Mouse (Mus musculus) fat pad, adult 2 months (tissue): ENCODE data around the gene Cdiptos.

Experiments
- DNase-seq: peaks from one replicate; pipeline ENCODE4 v3.0.0-alpha.2; 2011; ENCODE audit warnings: low read depth, low spot score; ENCODE audit errors: extremely low read depth

The Cdiptos gene

DNA sequence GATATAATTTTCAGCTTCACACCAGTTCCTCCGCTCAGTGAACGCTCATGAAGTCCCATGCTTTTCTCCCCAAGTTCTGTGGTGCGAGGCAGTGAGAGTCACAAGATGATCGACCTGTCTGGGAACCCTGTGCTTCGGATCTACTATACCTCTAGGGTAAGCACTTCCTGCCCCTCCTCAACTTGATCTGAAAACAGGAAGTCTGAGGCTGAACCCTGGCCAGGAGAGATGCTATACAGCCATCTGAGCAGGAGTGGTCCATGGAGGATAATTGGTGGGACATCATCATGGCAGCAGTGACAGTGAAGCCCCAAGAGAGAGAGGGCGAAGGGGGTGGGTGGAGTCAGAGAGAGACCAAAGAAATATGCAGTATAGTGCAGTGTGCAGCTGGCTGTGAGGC is 2.9 kb upstream of the Cdiptos start:
- DNase-seq = no peak

DNA sequence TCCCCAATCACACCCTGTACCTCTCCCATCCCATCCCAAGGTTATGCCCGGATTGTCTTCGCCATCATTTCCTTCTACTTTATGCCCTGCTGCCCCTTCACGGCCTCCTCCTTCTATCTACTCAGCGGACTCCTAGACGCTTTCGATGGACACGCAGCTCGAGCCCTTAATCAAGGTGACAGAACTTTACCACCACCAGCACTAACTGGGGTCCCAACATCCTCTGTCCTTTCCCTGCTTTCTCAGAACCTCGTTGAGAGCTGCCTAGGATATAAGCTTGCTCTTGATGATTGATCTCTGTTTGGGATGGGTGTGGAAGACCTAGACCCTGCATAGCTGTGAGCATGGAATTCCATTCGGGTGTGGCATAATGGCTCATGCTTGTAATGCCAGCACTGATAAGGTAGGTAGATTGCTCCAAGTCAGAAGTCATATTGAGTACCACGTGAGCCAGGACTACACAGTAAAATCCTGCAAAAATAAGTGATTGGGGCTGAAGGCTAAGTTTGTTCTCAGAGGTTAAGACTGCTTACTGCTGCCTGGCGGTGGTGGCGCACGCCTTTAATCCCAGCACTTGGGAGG is 1.1 kb upstream of the Cdiptos start:
- no peak for DNase-seq

DNA sequence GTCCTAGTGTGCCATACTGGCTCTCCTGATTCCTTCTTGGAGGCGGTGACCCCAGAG is 177 bp downstream of the Cdiptos start, which contains the start of gene Cdipt:
Gene Cdipt, plus strand, starts transcription at position 22 of the 57 bp plus-strand sequence.
- DNase-seq = no peak

DNA sequence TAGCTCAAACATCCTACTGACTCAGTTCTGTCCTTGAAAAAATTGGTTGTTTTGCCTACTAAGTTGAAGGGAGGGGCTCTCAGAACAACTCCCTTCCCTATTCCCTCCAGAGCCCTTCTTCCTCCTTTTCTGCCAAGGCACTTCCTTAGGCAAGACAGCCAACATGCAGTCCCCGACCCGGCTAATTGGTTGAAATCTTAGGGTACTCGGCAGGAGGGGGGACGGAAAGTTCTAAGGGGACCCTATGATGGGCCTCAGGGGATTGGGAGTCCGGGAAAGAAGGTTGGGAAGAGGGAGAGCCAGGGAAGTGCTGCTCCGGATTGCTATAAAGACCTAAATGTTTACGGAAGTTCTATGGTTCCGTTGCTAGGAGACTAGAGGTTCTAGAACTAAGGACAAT is 405 bp downstream of the Cdiptos start:
- no peak for DNase-seq

DNA sequence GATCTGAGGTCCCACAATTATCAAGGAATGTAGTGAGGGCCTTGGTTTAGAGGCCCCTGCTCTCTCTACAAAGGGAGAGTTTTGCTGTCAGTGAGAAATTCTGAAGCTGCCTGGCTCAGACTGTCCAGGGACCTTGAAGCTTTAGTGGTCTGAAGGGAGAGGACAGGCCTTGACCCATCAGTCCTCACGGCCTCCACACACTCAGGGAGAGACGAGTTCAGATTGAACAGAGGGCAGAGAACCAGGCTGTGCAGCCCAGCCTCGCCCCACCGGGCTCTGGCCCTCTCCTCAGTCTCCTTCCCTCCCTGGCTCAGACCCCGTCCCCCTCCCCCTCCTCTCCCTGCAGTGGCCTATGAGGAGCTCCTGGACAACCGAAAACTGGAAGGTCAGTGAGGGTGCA is 8.5 kb downstream of the Cdiptos start:
- DNase-seq = no peak

DNA sequence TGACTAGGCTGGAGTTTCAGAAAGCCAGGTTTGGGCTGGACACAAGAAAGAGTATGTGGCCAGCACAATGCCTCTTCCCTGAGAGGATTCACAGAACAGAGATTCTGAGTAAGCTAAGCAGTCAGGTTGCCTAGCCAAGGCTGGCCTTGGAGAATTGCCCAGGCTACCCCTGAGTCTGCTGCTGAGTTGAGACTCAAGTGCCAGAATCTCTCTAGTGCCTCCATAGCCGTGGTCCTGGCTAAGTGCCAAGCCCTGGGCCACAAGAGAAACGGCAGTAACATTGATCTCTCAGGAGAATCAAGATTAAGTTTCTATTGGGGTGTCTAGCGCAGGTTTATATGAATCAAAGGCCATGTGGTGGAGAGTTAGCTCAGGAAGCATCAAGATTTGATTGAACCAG is 10.3 kb downstream of the Cdiptos start:
- DNase-seq = no peak

DNA sequence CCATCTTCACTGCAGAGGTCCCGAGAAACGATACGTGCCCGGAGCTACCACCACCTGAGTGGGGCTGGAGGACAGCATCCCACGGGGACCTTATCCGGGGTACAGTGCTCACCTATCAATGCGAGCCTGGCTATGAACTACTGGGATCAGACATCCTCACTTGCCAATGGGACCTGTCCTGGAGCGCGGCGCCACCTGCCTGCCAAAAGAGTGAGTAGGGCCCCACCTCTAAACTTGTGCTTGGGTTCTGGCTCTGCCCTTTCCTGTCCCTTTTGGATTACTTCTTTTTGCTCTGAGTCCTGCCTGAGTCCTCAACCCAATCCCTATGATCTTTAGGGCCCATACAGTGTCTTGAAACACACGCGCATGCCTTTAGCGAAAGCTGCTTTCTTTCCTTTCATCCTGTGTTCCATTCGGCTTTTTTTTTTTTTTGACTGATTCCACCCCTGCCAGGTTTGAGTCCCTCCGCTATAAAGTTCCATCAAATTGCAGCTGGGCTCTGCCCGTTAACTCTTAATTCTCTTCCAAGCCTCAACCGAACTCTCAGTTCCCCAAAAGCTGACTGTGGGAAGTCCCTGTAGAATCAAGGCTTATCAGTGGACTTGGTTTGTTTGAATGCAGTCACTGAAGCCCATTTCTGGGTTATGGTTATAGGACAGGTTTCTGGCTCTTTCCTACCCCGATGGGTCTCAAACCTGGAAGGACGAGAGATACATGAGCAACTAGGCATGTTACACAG is 12.2 kb downstream of the Cdiptos start:
- no peak for DNase-seq

DNA sequence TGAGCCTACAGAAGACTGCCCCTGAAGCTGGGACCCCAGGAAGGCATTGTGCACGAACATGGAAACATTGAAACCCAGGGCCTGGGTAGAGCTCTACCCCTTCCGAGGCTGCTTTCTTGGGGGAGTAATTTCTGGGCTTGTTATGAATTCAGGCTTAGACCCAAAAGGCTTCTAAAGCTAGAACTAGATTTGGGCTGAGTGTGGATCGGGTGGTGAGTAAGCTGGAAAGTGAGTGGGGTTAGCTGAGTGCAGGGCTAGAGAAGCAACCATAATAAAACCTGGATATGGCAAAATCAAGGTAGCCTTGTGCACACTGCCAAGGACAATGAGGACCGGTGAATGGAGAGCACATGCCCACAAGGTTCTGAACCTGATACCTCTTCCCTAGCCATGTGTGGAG is 13.9 kb downstream of the Cdiptos start:
- no peak for DNase-seq

DNA sequence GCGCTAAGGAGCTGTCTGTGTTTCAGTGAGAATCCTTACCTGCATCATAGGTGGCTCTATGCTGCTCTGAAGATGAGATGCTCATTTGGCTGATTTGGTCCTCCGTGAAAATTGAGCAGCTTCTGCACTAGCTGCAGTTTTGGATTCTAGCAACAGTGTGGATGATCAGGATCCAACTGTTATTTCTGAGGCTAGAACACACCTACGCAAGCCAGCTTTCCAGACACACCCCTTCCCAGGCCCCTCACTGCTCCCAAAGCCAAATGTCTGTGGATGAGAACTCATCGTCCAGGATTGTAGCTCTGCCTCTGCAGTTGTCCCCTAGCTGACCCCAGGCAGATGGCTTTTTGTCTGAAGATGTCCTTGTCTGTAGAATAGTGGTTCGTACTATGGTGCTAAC is 14.8 kb downstream of the Cdiptos start:
- no peak for DNase-seq

DNA sequence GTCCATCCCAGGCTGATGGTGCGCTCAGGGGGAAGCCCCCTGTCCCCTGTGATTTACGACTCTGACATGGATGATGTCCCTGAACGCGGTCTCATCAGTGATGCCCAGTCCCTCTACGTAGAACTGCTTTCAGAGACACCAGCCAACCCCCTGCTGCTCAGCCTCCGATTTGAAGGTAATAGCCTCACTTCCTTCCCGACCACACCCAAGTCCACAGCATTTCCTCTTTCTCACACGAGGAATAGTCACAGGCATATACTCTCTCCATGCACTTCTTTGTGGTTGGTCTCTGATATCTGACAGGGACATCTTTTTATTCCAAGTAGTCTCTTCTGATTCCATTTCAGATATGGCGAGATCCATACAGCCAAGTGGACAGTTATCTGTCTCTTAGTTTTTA is 16.1 kb downstream of the Cdiptos start:
- DNase-seq = no peak

DNA sequence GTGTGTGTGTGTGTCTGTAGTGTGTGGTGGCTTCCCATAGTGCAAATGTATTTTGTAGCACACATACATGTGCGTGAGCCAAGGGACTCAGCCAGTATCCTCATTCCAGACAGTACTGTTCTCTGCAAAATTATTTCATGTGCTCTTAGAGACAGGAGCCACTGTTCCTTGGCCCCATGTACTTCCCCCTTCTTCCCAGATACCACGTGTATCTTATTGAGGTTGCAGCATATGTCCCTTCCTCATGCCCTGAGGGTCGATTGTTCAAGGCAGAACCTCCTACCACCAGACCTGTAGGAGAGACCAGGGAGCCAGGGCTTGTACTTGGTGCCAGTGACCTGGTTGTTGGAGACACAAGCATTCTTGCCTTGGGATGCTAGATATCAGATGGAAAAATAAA is 20.8 kb downstream of the Cdiptos start:
- DNase-seq = no peak

DNA sequence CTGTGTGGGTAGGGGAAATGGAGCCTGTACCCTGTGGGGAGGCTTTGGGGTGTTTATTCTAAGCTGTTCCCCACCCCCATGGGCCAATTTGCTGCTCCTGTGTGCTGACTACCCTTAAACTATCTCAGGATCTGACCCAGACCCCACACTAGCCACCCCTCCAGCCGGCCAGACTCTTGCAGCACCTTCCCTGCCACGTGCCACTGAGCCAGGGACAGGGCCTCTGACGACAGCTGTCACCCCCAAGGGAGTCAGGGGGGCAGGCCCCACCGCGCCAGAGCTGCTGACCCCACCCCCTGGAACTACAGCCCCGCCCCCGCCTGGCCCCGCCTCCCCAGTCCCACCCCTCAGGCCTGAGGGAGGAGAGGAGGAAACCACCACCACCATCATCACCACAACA is 23.3 kb downstream of the Cdiptos start:
- DNase-seq = no peak

DNA sequence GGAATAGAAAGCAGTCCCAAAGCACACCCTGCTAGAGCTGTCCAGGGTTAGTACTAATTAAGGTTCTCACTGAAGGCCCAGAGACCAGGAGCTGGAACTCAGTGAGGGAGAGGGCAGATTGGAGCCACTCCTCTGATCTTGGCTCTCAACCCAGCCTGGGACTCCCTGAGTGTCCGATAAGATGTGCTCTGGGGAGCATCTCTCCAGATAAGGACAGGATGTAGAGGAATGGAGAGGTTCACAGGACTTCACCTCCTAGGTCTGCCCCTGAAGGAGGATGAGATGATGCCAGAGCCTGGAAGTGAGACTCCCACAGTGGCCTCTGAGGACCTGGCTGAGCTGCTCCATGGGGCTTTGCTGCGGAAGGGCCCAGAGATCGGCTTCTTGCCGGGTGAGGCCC is 24.2 kb downstream of the Cdiptos start:
- DNase-seq = no peak

DNA sequence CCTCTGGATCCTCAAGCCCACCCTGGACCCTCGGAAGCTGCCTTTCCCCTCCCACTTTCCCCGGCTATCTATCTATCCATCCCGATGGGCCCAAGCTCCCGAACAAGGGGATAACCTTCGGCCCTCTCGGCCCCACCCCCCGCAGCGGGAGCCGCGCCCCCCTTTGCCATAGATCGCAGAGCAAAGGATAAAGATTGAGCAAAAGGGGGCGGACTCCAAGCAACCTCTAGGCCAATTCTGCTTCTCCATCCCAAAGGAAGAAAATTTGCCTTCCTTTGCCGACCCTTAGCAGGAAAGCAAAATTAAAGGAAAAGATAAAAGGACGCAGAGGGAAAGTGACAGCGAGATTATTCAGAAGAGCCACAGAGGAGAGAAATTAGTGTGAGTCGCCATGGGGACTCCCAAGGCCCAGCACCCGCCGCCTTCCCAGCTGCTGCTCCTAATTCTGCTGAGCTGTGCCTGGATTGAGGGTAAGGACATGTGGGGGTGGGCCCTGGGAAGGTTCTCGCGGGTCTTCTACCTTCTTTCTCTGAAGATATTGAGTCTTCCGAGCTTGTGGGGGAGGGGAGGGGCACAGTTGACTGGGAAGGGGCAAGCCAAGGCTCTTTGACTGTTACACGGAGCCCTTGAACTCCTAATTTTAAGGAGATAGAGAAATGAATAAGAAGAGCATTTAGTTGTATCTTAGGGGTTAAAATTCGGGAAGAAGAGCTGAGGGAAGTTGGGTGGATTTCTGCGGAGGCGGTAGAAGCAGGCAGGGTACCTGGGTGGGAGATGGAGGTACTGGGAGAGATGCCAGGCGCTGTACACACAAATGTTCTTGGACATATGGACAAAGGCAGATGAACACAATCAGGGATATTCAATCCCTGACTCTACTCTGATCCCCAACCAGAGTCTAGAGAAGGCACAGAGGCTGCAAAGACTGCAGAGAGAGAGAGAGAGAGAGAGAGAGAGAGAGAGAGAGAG is 25.0 kb downstream of the Cdiptos start:
- no peak for DNase-seq

DNA sequence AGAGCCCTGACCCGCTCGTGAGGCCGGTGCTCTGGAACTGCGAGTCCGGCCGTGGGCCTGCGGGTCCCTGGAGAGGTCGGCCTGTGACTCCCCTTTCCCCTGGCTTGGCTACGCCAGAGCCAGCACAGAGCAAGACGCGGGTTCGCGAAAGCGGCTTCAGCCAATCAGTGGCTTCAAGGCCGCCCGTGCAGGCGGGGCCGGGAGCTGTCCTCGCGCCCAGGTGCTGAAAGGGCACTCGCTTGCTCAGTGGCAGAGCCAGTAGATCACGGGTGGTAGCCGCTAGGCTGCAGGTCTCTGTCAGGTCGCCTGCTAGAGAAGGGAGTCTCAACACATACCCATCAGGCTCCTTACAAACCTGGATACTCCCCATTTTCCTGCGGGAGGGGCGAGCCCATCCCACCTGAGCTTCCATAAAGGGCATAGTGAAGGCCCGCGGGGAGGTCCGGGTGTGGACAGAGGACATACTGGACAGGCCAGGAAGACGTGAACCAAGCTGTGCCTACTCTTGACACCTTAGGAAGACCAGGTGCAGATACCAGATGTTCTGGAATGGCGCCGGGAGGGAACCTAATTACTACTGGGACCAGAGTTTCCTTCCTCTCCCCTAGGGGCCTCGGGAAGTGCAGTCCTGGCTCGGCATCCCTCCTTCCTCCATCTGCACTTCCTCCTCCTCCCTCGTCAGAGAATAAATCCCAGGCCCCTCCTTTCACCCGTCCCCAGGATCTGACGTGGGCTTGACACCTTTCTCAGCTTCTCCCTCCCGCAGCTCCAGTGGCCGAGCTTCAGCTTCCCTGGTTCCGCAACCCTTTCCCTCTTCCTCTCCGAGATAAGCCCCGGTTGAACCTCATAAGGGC is 25.9 kb downstream of the Cdiptos start, which contains the start of gene Sez6l2:
Gene Sez6l2, plus strand, starts transcription at position 771 of the 854 bp plus-strand sequence.
- DNase-seq = no peak

DNA sequence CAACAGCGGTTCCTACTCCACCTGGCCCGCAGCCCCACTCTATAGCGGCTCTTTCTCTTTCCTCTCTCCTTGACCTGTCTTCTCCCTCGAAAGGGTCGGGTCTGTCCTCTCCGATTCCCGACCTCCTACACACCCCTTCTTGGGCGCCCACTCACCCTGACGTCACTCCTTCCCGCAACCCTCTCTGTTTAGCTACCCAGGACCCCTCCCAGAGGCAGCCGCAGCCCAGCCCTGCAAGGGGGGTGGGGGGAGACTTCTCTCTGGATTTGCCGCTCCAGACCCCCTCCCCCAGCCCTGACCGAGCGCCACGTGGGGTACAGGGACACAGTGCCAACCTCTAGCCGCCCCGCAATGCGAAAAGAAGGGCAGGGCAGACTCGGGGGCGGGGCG is 26.5 kb downstream of the Cdiptos start, which contains the start of gene Asphd1:
Gene Asphd1, minus strand, starts transcription at position 180 of the 390 bp plus-strand sequence.
- DNase-seq = no peak

DNA sequence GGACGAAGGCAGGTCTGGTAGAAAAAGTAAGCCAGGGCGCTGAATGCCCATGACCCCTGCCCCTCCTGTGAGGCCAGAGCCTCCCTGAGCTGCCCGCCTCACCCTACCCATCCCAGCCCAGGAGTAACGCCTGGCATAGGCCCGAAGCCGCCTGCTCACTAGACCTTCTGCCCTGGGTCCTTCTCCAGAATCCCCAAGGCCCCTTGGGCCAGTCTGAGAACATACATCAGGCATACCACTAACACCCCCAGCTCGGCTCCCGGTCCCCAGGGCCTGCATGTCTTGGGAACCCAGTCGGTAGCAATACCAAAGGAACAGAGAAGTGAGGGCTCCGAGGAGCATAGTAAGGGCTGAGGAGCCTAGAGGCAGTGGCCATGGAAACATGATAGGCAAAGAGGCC is 27.3 kb downstream of the Cdiptos start:
- DNase-seq = no peak

DNA sequence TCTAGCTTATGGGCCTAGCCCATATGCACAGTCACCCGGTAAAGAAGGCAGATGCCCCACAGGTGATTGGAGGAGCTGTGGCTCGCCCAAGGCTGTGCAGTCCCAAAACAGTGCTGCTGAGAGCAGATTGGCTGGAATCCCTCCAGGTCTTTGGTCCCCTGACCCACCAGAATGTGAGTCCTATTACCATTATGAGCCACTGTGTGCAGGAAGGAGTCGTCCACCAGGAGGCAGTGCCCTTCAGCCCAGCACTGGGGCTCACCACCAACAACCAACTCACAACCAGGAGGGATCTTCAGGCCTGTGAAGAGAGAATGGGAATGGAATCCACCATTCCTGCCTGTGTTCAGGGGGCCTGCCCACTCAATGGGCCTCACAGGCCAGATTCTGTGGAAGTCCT is 29.4 kb downstream of the Cdiptos start:
- DNase-seq = no peak

DNA sequence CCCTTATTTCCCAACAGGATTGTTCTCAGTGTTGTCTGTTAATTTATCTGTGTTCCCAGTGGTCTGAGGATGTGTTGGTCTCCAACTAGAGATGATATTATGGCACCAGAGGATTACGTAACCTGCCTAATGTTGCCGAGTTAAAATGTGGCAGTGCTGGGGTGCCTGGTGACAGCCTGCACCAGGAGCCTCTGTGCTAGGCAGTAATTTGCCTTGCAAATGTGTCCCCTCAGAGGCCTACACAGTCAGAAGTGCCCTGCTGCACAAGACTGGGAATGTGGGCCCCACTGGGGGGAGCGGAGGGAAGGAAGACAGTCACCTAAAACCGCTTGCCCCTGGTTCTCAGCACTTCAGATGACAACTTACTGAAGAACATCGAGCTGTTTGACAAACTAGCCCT is 34.1 kb downstream of the Cdiptos start:
- DNase-seq = no peak

DNA sequence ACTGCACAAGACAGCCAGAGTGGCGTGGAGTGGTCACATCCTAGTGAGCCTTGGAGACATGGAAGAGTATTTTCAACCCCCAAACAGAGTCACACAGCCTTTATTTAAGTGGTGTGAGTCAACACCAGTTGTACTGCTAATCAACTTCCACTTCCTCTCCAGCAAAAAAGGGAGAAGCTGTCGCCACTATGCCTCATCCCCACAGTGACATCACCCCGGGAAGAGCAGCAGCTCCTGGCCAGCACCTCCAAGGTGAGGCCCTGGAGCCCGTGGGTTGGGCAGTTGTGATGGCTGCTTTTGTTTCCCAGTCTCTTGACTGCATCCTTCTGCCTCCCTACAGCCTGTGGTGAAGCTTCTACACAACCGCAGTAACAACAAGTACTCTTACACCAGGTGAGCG is 34.7 kb downstream of the Cdiptos start:
- DNase-seq = no peak

DNA sequence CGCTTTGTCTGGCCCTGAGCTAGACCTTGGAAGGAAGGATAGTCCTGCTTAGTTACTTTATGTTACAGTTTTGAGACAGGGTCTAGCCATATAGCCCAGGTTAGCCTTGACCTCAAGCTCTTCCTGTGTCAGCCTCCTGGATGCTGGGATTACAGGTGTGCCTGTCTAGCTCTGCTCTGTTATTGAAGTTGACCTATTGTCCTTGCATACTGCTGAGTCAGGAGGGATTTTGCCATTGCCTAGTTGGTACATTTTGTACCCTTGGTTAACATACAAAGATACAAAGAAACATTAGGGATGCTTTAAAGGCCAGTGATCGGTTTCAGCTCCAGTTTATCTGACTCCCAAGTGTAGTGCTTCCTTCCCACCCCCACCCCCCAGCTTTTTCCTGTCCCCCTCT is 43.2 kb downstream of the Cdiptos start:
- no peak for DNase-seq
